Mouse (Mus musculus): ENCODE data around the gene Cpt2. TPM values are rescaled to one million over a fixed set of nuclear protein-coding genes. Genes with fewer than 3 reads are reported as not detected.
A peak's percentile ranks its signal among the peaks of the same experiment; 100 is the strongest.

Gene Cpt2
- polyA plus RNA-seq (2014; fragmentation: Nextera tagmentation; extraction: Ambion mirVana) = 38.8 and 40.2 TPM in 2 replicates

GRCm38 (mm10) chr4:107923145-107923802 is at the start of gene Cpt2:
Cpt2 (minus strand) TSS chr4:107923610.
- Histone ChIP-seq H3K27ac (replicated peaks; ENCODE audit: low read depth, low read length) (no peak within 1 kb of the TSS; the same call in 1 of the 2 replicates), H3K4me1 (ENCODE audit: control insufficient read depth, insufficient read depth, low read length) (0 out of 2 replicates have a peak, but pooled peaks cover 2% of the 10 kb centered on the region), H3K9me3 (ENCODE audit: control insufficient read depth, low read length) (no peaks in the 10 kb centered on the region), H3K36me3 (ENCODE audit: control insufficient read depth, insufficient read depth, low read length) (no peaks in the 10 kb centered on the region; the same call in 1 of the 2 replicates), H3K4me3 (ENCODE audit: low read depth, low read length) (peak within 1 kb of the TSS; percentile 78), H3K4me2 (ENCODE audit: low read depth, severe bottlenecking) (peak within 1 kb of the TSS; percentile 78), H3K27me3 (ENCODE audit: control insufficient read depth, insufficient read depth, low read length) (no peaks in the 10 kb centered on the region), H3K9ac (ENCODE audit: low read length) (peak within 1 kb of the TSS; percentile 83)
- ATAC-seq (ENCODE audit: insufficient number of reproducible peaks, low FRiP score, low TSS enrichment, low read depth) (peak; percentile 92), DNase-seq (ENCODE audit: low spot score) (peak; percentile 96)
- 2% methylated on average over 38 of the region's 38 CpGs for WGBS

- 90% methylated on average over 1 of the region's 1 CpGs for WGBS
- no peak overlapping the region for H3K4me3 ChIP-seq (ENCODE audit: low read depth, low read length)
Observed at GRCm38 (mm10) chr4:107971162-107971561, 47.8 kb upstream of the Cpt2 start.

GRCm38 (mm10) chr4:107969781-107970180 is 46.4 kb upstream of the Cpt2 start:
- ATAC-seq (ENCODE audit: insufficient number of reproducible peaks, low FRiP score, low TSS enrichment, low read depth) (no peak), DNase-seq (ENCODE audit: low spot score) (no peak)
- no peak overlapping the region for H3K4me3 ChIP-seq (ENCODE audit: low read depth, low read length)
- H3K27me3 ChIP-seq (ENCODE audit: control insufficient read depth, insufficient read depth, low read length) = no peaks in the 10 kb centered on the region
- no peak overlapping the region for H3K4me2 ChIP-seq (ENCODE audit: low read depth, severe bottlenecking)
- no peaks in the 10 kb centered on the region for H3K4me1 ChIP-seq (ENCODE audit: control insufficient read depth, insufficient read depth, low read length)
- no peak overlapping the region for H3K27ac ChIP-seq (replicated peaks; ENCODE audit: low read depth, low read length)
- no peaks in the 10 kb centered on the region for H3K36me3 ChIP-seq (ENCODE audit: control insufficient read depth, insufficient read depth, low read length)
- no peaks in the 10 kb centered on the region for H3K9me3 ChIP-seq (ENCODE audit: control insufficient read depth, low read length)
- no peak overlapping the region for H3K9ac ChIP-seq (ENCODE audit: low read length)

More at GRCm38 (mm10) chr4:107971162-107971561, 47.8 kb upstream of the Cpt2 start:
- no peaks in the 10 kb centered on the region for H3K36me3 ChIP-seq (ENCODE audit: control insufficient read depth, insufficient read depth, low read length)
- no peaks in the 10 kb centered on the region for H3K27me3 ChIP-seq (ENCODE audit: control insufficient read depth, insufficient read depth, low read length)
- no peaks in the 10 kb centered on the region for H3K9me3 ChIP-seq (ENCODE audit: control insufficient read depth, low read length)
- no peak for ATAC-seq (ENCODE audit: insufficient number of reproducible peaks, low FRiP score, low TSS enrichment, low read depth)
- H3K4me1 ChIP-seq (ENCODE audit: control insufficient read depth, insufficient read depth, low read length) = no peaks in the 10 kb centered on the region
- no peak overlapping the region for H3K4me2 ChIP-seq (ENCODE audit: low read depth, severe bottlenecking)
- H3K27ac ChIP-seq (replicated peaks; ENCODE audit: low read depth, low read length) = no peak overlapping the region
- no peak for DNase-seq (ENCODE audit: low spot score)
- no peak overlapping the region for H3K9ac ChIP-seq (ENCODE audit: low read length)

GRCm38 (mm10) chr4:107967966-107968682 is 44.7 kb upstream of the Cpt2 start, which contains the start of gene Slc1a7:
Slc1a7 (plus strand) TSS chr4:107968332.
- WGBS = 79% methylated on average over 16 of the region's 16 CpGs
- H3K27me3 ChIP-seq (ENCODE audit: control insufficient read depth, insufficient read depth, low read length) = no peaks in the 10 kb centered on the region
- no peak within 1 kb of the TSS for H3K4me3 ChIP-seq (ENCODE audit: low read depth, low read length)
- DNase-seq (ENCODE audit: low spot score) (no peak), ATAC-seq (ENCODE audit: insufficient number of reproducible peaks, low FRiP score, low TSS enrichment, low read depth) (no peak)
- no peak within 1 kb of the TSS for H3K4me2 ChIP-seq (ENCODE audit: low read depth, severe bottlenecking)
- no peak within 1 kb of the TSS for H3K27ac ChIP-seq (replicated peaks; ENCODE audit: low read depth, low read length)
- no peak within 1 kb of the TSS for H3K9ac ChIP-seq (ENCODE audit: low read length)
- H3K9me3 ChIP-seq (ENCODE audit: control insufficient read depth, low read length) = no peaks in the 10 kb centered on the region
- H3K36me3 ChIP-seq (ENCODE audit: control insufficient read depth, insufficient read depth, low read length) = no peaks in the 10 kb centered on the region
- no peaks in the 10 kb centered on the region for H3K4me1 ChIP-seq (ENCODE audit: control insufficient read depth, insufficient read depth, low read length)

GRCm38 (mm10) chr4:107966416-107967109 is 43.2 kb upstream of the Cpt2 start:
- H3K4me3 ChIP-seq (ENCODE audit: low read depth, low read length) = no peak overlapping the region
- no peaks in the 10 kb centered on the region for H3K4me1 ChIP-seq (ENCODE audit: control insufficient read depth, insufficient read depth, low read length)
- H3K36me3 ChIP-seq (ENCODE audit: control insufficient read depth, insufficient read depth, low read length) = no peaks in the 10 kb centered on the region
- 42% methylated on average over 5 of the region's 5 CpGs for WGBS
- H3K27me3 ChIP-seq (ENCODE audit: control insufficient read depth, insufficient read depth, low read length) = no peaks in the 10 kb centered on the region
- H3K4me2 ChIP-seq (ENCODE audit: low read depth, severe bottlenecking) = no peak overlapping the region
- H3K9me3 ChIP-seq (ENCODE audit: control insufficient read depth, low read length) = no peaks in the 10 kb centered on the region
- DNase-seq (ENCODE audit: low spot score) (no peak), ATAC-seq (ENCODE audit: insufficient number of reproducible peaks, low FRiP score, low TSS enrichment, low read depth) (no peak)
- no peak overlapping the region for H3K27ac ChIP-seq (replicated peaks; ENCODE audit: low read depth, low read length)
- no peak overlapping the region for H3K9ac ChIP-seq (ENCODE audit: low read length)

GRCm38 (mm10) chr4:107962792-107963191 is 39.4 kb upstream of the Cpt2 start:
- DNase-seq (ENCODE audit: low spot score) = no peak
- no peak for ATAC-seq (ENCODE audit: insufficient number of reproducible peaks, low FRiP score, low TSS enrichment, low read depth)
- H3K4me1 ChIP-seq (ENCODE audit: control insufficient read depth, insufficient read depth, low read length) = no peaks in the 10 kb centered on the region
- 91% methylated on average over 2 of the region's 2 CpGs for WGBS
- no peak overlapping the region for H3K4me2 ChIP-seq (ENCODE audit: low read depth, severe bottlenecking)
- H3K9ac ChIP-seq (ENCODE audit: low read length) = no peak overlapping the region
- no peak overlapping the region for H3K27ac ChIP-seq (replicated peaks; ENCODE audit: low read depth, low read length)
- no peaks in the 10 kb centered on the region for H3K9me3 ChIP-seq (ENCODE audit: control insufficient read depth, low read length)
- H3K4me3 ChIP-seq (ENCODE audit: low read depth, low read length) = no peak overlapping the region
- no peaks in the 10 kb centered on the region for H3K27me3 ChIP-seq (ENCODE audit: control insufficient read depth, insufficient read depth, low read length)
- no peaks in the 10 kb centered on the region for H3K36me3 ChIP-seq (ENCODE audit: control insufficient read depth, insufficient read depth, low read length)

- Histone ChIP-seq H3K27me3 (ENCODE audit: control insufficient read depth, insufficient read depth, low read length) (no peaks in the 10 kb centered on the region), H3K9ac (ENCODE audit: low read length) (no peak overlapping the region), H3K9me3 (ENCODE audit: control insufficient read depth, low read length) (no peaks in the 10 kb centered on the region), H3K36me3 (ENCODE audit: control insufficient read depth, insufficient read depth, low read length) (no peaks in the 10 kb centered on the region), H3K4me3 (ENCODE audit: low read depth, low read length) (no peak overlapping the region), H3K4me1 (ENCODE audit: control insufficient read depth, insufficient read depth, low read length) (no peaks in the 10 kb centered on the region), H3K4me2 (ENCODE audit: low read depth, severe bottlenecking) (no peak overlapping the region), H3K27ac (replicated peaks; ENCODE audit: low read depth, low read length) (no peak overlapping the region)
- WGBS = 70% methylated on average over 11 of the region's 11 CpGs
- ATAC-seq (ENCODE audit: insufficient number of reproducible peaks, low FRiP score, low TSS enrichment, low read depth) (0 out of 2 replicates have a peak, but pooled peaks have one; percentile 26), DNase-seq (ENCODE audit: low spot score) (peak; percentile 43)
Observed at GRCm38 (mm10) chr4:107962044-107962732, 38.8 kb upstream of the Cpt2 start.

GRCm38 (mm10) chr4:107958487-107958886 is 35.1 kb upstream of the Cpt2 start:
- ATAC-seq (ENCODE audit: insufficient number of reproducible peaks, low FRiP score, low TSS enrichment, low read depth) (no peak), DNase-seq (ENCODE audit: low spot score) (no peak)
- Histone ChIP-seq H3K27me3 (ENCODE audit: control insufficient read depth, insufficient read depth, low read length) (no peaks in the 10 kb centered on the region), H3K36me3 (ENCODE audit: control insufficient read depth, insufficient read depth, low read length) (no peaks in the 10 kb centered on the region), H3K4me1 (ENCODE audit: control insufficient read depth, insufficient read depth, low read length) (no peaks in the 10 kb centered on the region), H3K27ac (replicated peaks; ENCODE audit: low read depth, low read length) (no peak overlapping the region), H3K9ac (ENCODE audit: low read length) (no peak overlapping the region), H3K4me3 (ENCODE audit: low read depth, low read length) (no peak overlapping the region), H3K4me2 (ENCODE audit: low read depth, severe bottlenecking) (no peak overlapping the region), H3K9me3 (ENCODE audit: control insufficient read depth, low read length) (no peaks in the 10 kb centered on the region)
- WGBS = 46% methylated on average over 7 of the region's 7 CpGs

Measured in limb, embryonic 11.5 days (tissue).